Mouse (Mus musculus) MEL (cell line): ENCODE data around the gene Llgl2.

Source experiments
- CHD2 ChIP-seq: IDR thresholded peaks from 2 replicates; pipeline ENCODE4 v1.6.1; 2011; ENCODE audit warnings: low read length, improper control_type of control experiment
- CTCF ChIP-seq, 3 experiments: IDR thresholded peaks in 2 of 3; conservative IDR thresholded peaks in 1 of 3; 2 replicates each; pipeline ENCODE4 v1.5.1; 2011 to 2012; ENCODE audit warnings: low read length in 3 of 3, low read depth in 2 of 3, mild to moderate bottlenecking in 2 of 3, improper control_type of control experiment in 1 of 3, inconsistent platforms in 1 of 3, mixed read lengths in 1 of 3, moderate library complexity in 1 of 3; ENCODE audit not compliant: control insufficient read depth in 1 of 3, insufficient read depth in 1 of 3, poor library complexity in 1 of 3, severe bottlenecking in 1 of 3
- POLR2A ChIP-seq, 2 experiments: IDR thresholded peaks; 2 replicates each; pipeline ENCODE4 v1.6.1; 2011 to 2012; ENCODE audit warnings: low read length in 2 of 2, mild to moderate bottlenecking in 2 of 2, control low read depth in 1 of 2, improper control_type of control experiment in 1 of 2, low read depth in 1 of 2, moderate library complexity in 1 of 2; ENCODE audit not compliant: control insufficient read depth in 1 of 2, insufficient read depth in 1 of 2, poor library complexity in 1 of 2
- TAL1 ChIP-seq: IDR thresholded peaks from 2 replicates; pipeline ENCODE4 v1.6.1; 2012; ENCODE audit warnings: mild to moderate bottlenecking, inconsistent platforms, low read length, moderate library complexity, mixed read lengths
- TCF12 ChIP-seq: IDR thresholded peaks from 2 replicates; pipeline ENCODE4 v1.6.1; 2014; ENCODE audit warnings: low read depth, mild to moderate bottlenecking, inconsistent platforms, low read length, improper control_type of control experiment, moderate library complexity

DNA sequence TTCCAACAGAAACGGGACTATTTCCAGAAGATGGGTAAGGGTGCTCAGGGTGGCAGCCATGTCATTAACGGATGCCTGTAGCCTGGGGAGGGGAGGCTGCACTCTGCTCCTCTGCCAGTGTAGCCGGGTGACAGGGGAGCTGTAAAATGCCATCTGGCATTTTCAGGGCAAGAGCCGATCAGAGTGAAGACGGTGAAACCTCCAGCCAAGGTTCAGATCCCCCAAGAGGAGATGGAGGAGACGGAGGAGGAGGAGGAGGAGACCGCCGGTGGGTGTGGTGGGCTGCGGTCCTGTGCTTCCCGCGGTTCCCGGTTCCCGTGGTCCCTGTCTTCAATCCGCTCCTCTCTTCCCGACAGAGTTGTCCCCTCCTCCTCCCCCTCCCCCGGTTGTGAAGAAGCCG lies 59.4 kb downstream of the Llgl2 start:
- TF ChIP-seq CTCF (IDR thresholded peaks at IDR 0.05 in 2 of 3, conservative IDR thresholded peaks at IDR 0.05 in 1 of 3; ENCODE audit: control insufficient read depth in 1 of 3, insufficient read depth in 1 of 3, low read depth in 2 of 3, low read length in 3 of 3, poor library complexity in 1 of 3, severe bottlenecking in 1 of 3) (no peak), TAL1 (no peak), POLR2A (IDR thresholded peaks at IDR 0.05; ENCODE audit: control insufficient read depth in 1 of 2, insufficient read depth in 1 of 2, low read depth in 1 of 2, low read length in 2 of 2, poor library complexity in 1 of 2) (no peak), TCF12 (no peak), CHD2 (no peak)
